Mouse (Mus musculus): ENCODE data around the gene Plekhb1. TPM values are rescaled to one million over a fixed set of nuclear protein-coding genes. Genes with fewer than 3 reads are reported as not detected.

The Plekhb1 gene
- polyA plus RNA-seq, 1 experiment from 2014 or later, result 4.7 TPM

- H3K4me3 ChIP-seq, result no peak overlapping the region
- no peak for DNase-seq (ENCODE audit: low spot score)
- H3K27ac ChIP-seq (replicated peaks), result no peak overlapping the region
- H3K36me3 ChIP-seq (replicated peaks), result peaks cover 26% of the 10 kb centered on the region; the same call in 1 of the 2 replicates
- H3K9me3 ChIP-seq, result no peaks in the 10 kb centered on the region
- WGBS, result 74% methylated on average over 4 of the region's 4 CpGs
- no peaks in the 10 kb centered on the region for H3K27me3 ChIP-seq (replicated peaks; ENCODE audit: low read depth, poor library complexity, severe bottlenecking)
- H3K4me1 ChIP-seq, result peaks cover 36% of the 10 kb centered on the region
These were observed 11.2 kb downstream of the Plekhb1 start for GRCm38 (mm10) chr7:100651011-100651410.

- Histone ChIP-seq H3K27ac (replicated peaks) (0 out of 2 replicates have a peak overlapping the region, but pooled peaks have one; percentile 12), H3K36me3 (replicated peaks) (peaks cover 29% of the 10 kb centered on the region; the same call in 1 of the 2 replicates)
These were observed 11.8 kb downstream of the Plekhb1 start for GRCm38 (mm10) chr7:100650421-100650820.

GRCm38 (mm10) chr7:100649826-100650225 lies 12.4 kb downstream of the Plekhb1 start:
- Histone ChIP-seq H3K36me3 (replicated peaks) (peaks cover 31% of the 10 kb centered on the region; the same call in 1 of the 2 replicates), H3K4me1 (peaks cover 34% of the 10 kb centered on the region), H3K4me3 (no peak overlapping the region), H3K9me3 (no peaks in the 10 kb centered on the region), H3K27me3 (replicated peaks; ENCODE audit: low read depth, poor library complexity, severe bottlenecking) (no peaks in the 10 kb centered on the region), H3K27ac (replicated peaks) (0 out of 2 replicates have a peak overlapping the region, but pooled peaks have one; percentile 12)
- no peak for DNase-seq (ENCODE audit: low spot score)
- 70% methylated on average over 8 of the region's 8 CpGs for WGBS

More at GRCm38 (mm10) chr7:100650421-100650820, 11.8 kb downstream of the Plekhb1 start:
- Histone ChIP-seq H3K4me1 (peaks cover 34% of the 10 kb centered on the region), H3K27me3 (replicated peaks; ENCODE audit: low read depth, poor library complexity, severe bottlenecking) (no peaks in the 10 kb centered on the region), H3K9me3 (no peaks in the 10 kb centered on the region), H3K4me3 (no peak overlapping the region)
- 75% methylated on average over 6 of the region's 6 CpGs for WGBS
- DNase-seq (ENCODE audit: low spot score), result no peak

- Histone ChIP-seq H3K9me3 (no peaks in the 10 kb centered on the region), H3K27me3 (replicated peaks; ENCODE audit: low read depth, poor library complexity, severe bottlenecking) (no peaks in the 10 kb centered on the region), H3K36me3 (replicated peaks) (peaks cover 31% of the 10 kb centered on the region; the same call in 1 of the 2 replicates), H3K4me3 (no peak overlapping the region), H3K27ac (replicated peaks) (no peak overlapping the region), H3K4me1 (peaks cover 27% of the 10 kb centered on the region)
- no peak for DNase-seq (ENCODE audit: low spot score)
- 78% methylated on average over 4 of the region's 4 CpGs for WGBS
These were observed 13.1 kb downstream of the Plekhb1 start for GRCm38 (mm10) chr7:100649095-100649494.

- WGBS, result 40% methylated on average over 3 of the region's 3 CpGs
These were observed 17.1 kb downstream of the Plekhb1 start for GRCm38 (mm10) chr7:100645147-100645546.

GRCm38 (mm10) chr7:100642413-100642812 lies 19.8 kb downstream of the Plekhb1 start:
- Histone ChIP-seq H3K36me3 (replicated peaks) (peaks cover 45% of the 10 kb centered on the region), H3K4me3 (no peak overlapping the region), H3K27me3 (replicated peaks; ENCODE audit: low read depth, poor library complexity, severe bottlenecking) (no peaks in the 10 kb centered on the region), H3K9me3 (no peaks in the 10 kb centered on the region), H3K4me1 (no peaks in the 10 kb centered on the region), H3K27ac (replicated peaks) (no peak overlapping the region)
- no peak for DNase-seq (ENCODE audit: low spot score)
- WGBS, result 91% methylated on average over 4 of the region's 4 CpGs

More at GRCm38 (mm10) chr7:100645147-100645546, 17.1 kb downstream of the Plekhb1 start:
- H3K4me3 ChIP-seq, result no peak overlapping the region
- peak; percentile 64 for DNase-seq (ENCODE audit: low spot score)
- H3K27me3 ChIP-seq (replicated peaks; ENCODE audit: low read depth, poor library complexity, severe bottlenecking), result no peaks in the 10 kb centered on the region
- no peaks in the 10 kb centered on the region for H3K9me3 ChIP-seq
- no peak overlapping the region for H3K27ac ChIP-seq (replicated peaks)
- peaks cover 10% of the 10 kb centered on the region for H3K4me1 ChIP-seq
- H3K36me3 ChIP-seq (replicated peaks), result peaks cover 39% of the 10 kb centered on the region

- DNase-seq (ENCODE audit: low spot score), result no peak
- Histone ChIP-seq H3K9me3 (no peaks in the 10 kb centered on the region), H3K4me1 (no peaks in the 10 kb centered on the region), H3K27ac (replicated peaks) (no peak overlapping the region), H3K36me3 (replicated peaks) (peaks cover 49% of the 10 kb centered on the region), H3K4me3 (no peak overlapping the region), H3K27me3 (replicated peaks; ENCODE audit: low read depth, poor library complexity, severe bottlenecking) (no peaks in the 10 kb centered on the region)
- WGBS, result 19% methylated on average over 1 of the region's 1 CpGs
These were observed 24.6 kb downstream of the Plekhb1 start for GRCm38 (mm10) chr7:100637657-100638056.

- 78% methylated on average over 3 of the region's 3 CpGs for WGBS
- Histone ChIP-seq H3K9me3 (no peaks in the 10 kb centered on the region), H3K27ac (replicated peaks) (no peak overlapping the region), H3K4me3 (no peak overlapping the region), H3K36me3 (replicated peaks) (peaks cover 11% of the 10 kb centered on the region), H3K27me3 (replicated peaks; ENCODE audit: low read depth, poor library complexity, severe bottlenecking) (no peaks in the 10 kb centered on the region), H3K4me1 (no peaks in the 10 kb centered on the region)
- no peak for DNase-seq (ENCODE audit: low spot score)
These were observed 37.7 kb downstream of the Plekhb1 start for GRCm38 (mm10) chr7:100624538-100624937.

GRCm38 (mm10) chr7:100622277-100622676 lies 39.9 kb downstream of the Plekhb1 start:
- Histone ChIP-seq H3K27ac (replicated peaks) (no peak overlapping the region), H3K4me1 (no peaks in the 10 kb centered on the region), H3K9me3 (no peaks in the 10 kb centered on the region), H3K4me3 (no peak overlapping the region), H3K27me3 (replicated peaks; ENCODE audit: low read depth, poor library complexity, severe bottlenecking) (no peaks in the 10 kb centered on the region), H3K36me3 (replicated peaks) (peaks cover 7% of the 10 kb centered on the region; the same call in 1 of the 2 replicates)
- WGBS, result 85% methylated on average over 2 of the region's 2 CpGs
- DNase-seq (ENCODE audit: low spot score), result no peak

GRCm38 (mm10) chr7:100616121-100616857 lies 45.9 kb downstream of the Plekhb1 start:
- Histone ChIP-seq H3K36me3 (replicated peaks) (peaks cover 6% of the 10 kb centered on the region; the same call in 1 of the 2 replicates), H3K9me3 (no peaks in the 10 kb centered on the region), H3K4me3 (no peak overlapping the region), H3K4me1 (no peaks in the 10 kb centered on the region), H3K27me3 (replicated peaks; ENCODE audit: low read depth, poor library complexity, severe bottlenecking) (no peaks in the 10 kb centered on the region), H3K27ac (replicated peaks) (no peak overlapping the region)
- DNase-seq (ENCODE audit: low spot score), result no peak
- 94% methylated on average over 4 of the region's 4 CpGs for WGBS

GRCm38 (mm10) chr7:100608910-100609309 lies 53.3 kb downstream of the Plekhb1 start:
- no peak for DNase-seq (ENCODE audit: low spot score)
- 32% methylated on average over 4 of the region's 4 CpGs for WGBS
- Histone ChIP-seq H3K4me3 (peak overlapping the region; percentile 100), H3K27ac (replicated peaks) (peak overlapping the region; percentile 99), H3K9me3 (no peaks in the 10 kb centered on the region), H3K27me3 (replicated peaks; ENCODE audit: low read depth, poor library complexity, severe bottlenecking) (no peaks in the 10 kb centered on the region), H3K36me3 (replicated peaks) (no peaks in the 10 kb centered on the region), H3K4me1 (peaks cover 25% of the 10 kb centered on the region)

- no peaks in the 10 kb centered on the region for H3K36me3 ChIP-seq (replicated peaks)
- no peaks in the 10 kb centered on the region for H3K27me3 ChIP-seq (replicated peaks; ENCODE audit: low read depth, poor library complexity, severe bottlenecking)
- peaks cover 25% of the 10 kb centered on the region for H3K4me1 ChIP-seq
- peak within 1 kb of the TSS; percentile 99 for H3K27ac ChIP-seq (replicated peaks)
- under 1% methylated on average over 43 of the region's 43 CpGs for WGBS
- peak within 1 kb of the TSS; percentile 100 for H3K4me3 ChIP-seq
- H3K9me3 ChIP-seq, result no peaks in the 10 kb centered on the region
- peak; percentile 70 for DNase-seq (ENCODE audit: low spot score)
These were observed 54.0 kb downstream of the Plekhb1 start, which contains the start of gene Mrpl48 for GRCm38 (mm10) chr7:100608130-100608741. Gene Mrpl48 (minus strand): TSS chr7:100608301.

Measured in embryonic facial prominence, embryonic 10.5 days (tissue).